Mouse (Mus musculus): ENCODE measurements around the gene Ttbk1. TPM values are rescaled to one million over a fixed set of nuclear protein-coding genes. Genes with fewer than 3 reads are reported as not detected.

Gene Ttbk1
- total RNA-seq (2021) (under 1 TPM; 0.16 to 0.23 TPM), polyA plus RNA-seq (2012; rRNA removed) (0.21 and 0.23 TPM in 2 replicates)
- long read RNA-seq: 0 reads

GRCm38 (mm10) chr17:46487431-46487830 lies at the start of gene Ttbk1:
TSS of gene Ttbk1 (minus strand) at chr17:46487675.
- no peak for DNase-seq
- intact Hi-C loops (cut with DNase I): no loop called here
- Histone ChIP-seq H3K27me3 (ENCODE audit: control insufficient read depth, insufficient read depth, low read length) (peaks cover 13% of the 10 kb centered on the region), H3K79me2 (replicated peaks; ENCODE audit: control insufficient read depth, insufficient read depth, low read length) (no peaks in the 10 kb centered on the region), H3K4me3 (no peak within 1 kb of the TSS), H3K4me1 (ENCODE audit: control insufficient read depth, insufficient read depth, low read length) (no peaks in the 10 kb centered on the region), H3K9ac (ENCODE audit: low read depth, low read length) (no peak within 1 kb of the TSS), H3K27ac (no peak within 1 kb of the TSS), H3K36me3 (ENCODE audit: control insufficient read depth, insufficient read depth, low read length) (no peaks in the 10 kb centered on the region)
- TF ChIP-seq CTCF (IDR thresholded peaks at IDR 0.05) (no peak), EP300 (IDR thresholded peaks at IDR 0.05; ENCODE audit: insufficient read depth, low read depth, low read length) (no peak)
- 1% methylated on average over 36 of the region's 49 CpGs for WGBS

GRCm38 (mm10) chr17:46525579-46526307 lies 38.3 kb upstream of the Ttbk1 start:
- no peak overlapping the region for H3K27ac ChIP-seq
- H3K79me2 ChIP-seq (replicated peaks; ENCODE audit: control insufficient read depth, insufficient read depth, low read length): no peaks in the 10 kb centered on the region
- no peak overlapping the region for H3K4me3 ChIP-seq
- H3K36me3 ChIP-seq (ENCODE audit: control insufficient read depth, insufficient read depth, low read length): no peaks in the 10 kb centered on the region
- 32% methylated on average over 12 of the region's 12 CpGs for WGBS
- TF ChIP-seq EP300 (IDR thresholded peaks at IDR 0.05; ENCODE audit: insufficient read depth, low read depth, low read length): no peak
- no peak for TF ChIP-seq POLR2A (IDR thresholded peaks at IDR 0.05; ENCODE audit: insufficient read depth, low read depth, low read length)
- peak; percentile 97 for TF ChIP-seq CTCF (IDR thresholded peaks at IDR 0.05)
- no peak overlapping the region for H3K9ac ChIP-seq (ENCODE audit: low read depth, low read length)
- H3K27me3 ChIP-seq (ENCODE audit: control insufficient read depth, insufficient read depth, low read length): no peaks in the 10 kb centered on the region
- intact Hi-C loops (cut with DNase I): loop anchor here (1.0 to 2.0 kb wide), 3 partner anchors 64 to 199 kb away; no protein-coding TSS in a partner anchor
- H3K4me1 ChIP-seq (ENCODE audit: control insufficient read depth, insufficient read depth, low read length): no peaks in the 10 kb centered on the region; the same call in 1 of the 2 replicates
- peak; percentile 67 to 81 for DNase-seq

- DNase-seq: no peak
- intact Hi-C loops (cut with DNase I): loop anchor here (1.0 to 2.0 kb wide), 3 partner anchors 64 to 200 kb away; no protein-coding TSS in a partner anchor
- TF ChIP-seq POLR2A (IDR thresholded peaks at IDR 0.05; ENCODE audit: insufficient read depth, low read depth, low read length): no peak
- no peak for TF ChIP-seq EP300 (IDR thresholded peaks at IDR 0.05; ENCODE audit: insufficient read depth, low read depth, low read length)
- no peak for TF ChIP-seq CTCF (IDR thresholded peaks at IDR 0.05)
- Histone ChIP-seq H3K27me3 (ENCODE audit: control insufficient read depth, insufficient read depth, low read length) (no peaks in the 10 kb centered on the region), H3K79me2 (replicated peaks; ENCODE audit: control insufficient read depth, insufficient read depth, low read length) (no peaks in the 10 kb centered on the region), H3K27ac (no peak overlapping the region), H3K4me3 (no peak overlapping the region), H3K9ac (ENCODE audit: low read depth, low read length) (no peak overlapping the region), H3K4me1 (ENCODE audit: control insufficient read depth, insufficient read depth, low read length) (no peaks in the 10 kb centered on the region; the same call in 1 of the 2 replicates), H3K36me3 (ENCODE audit: control insufficient read depth, insufficient read depth, low read length) (no peaks in the 10 kb centered on the region)
- WGBS: 83% methylated on average over 10 of the region's 10 CpGs
Observed at GRCm38 (mm10) chr17:46525065-46525464, 37.6 kb upstream of the Ttbk1 start.

DNA sequence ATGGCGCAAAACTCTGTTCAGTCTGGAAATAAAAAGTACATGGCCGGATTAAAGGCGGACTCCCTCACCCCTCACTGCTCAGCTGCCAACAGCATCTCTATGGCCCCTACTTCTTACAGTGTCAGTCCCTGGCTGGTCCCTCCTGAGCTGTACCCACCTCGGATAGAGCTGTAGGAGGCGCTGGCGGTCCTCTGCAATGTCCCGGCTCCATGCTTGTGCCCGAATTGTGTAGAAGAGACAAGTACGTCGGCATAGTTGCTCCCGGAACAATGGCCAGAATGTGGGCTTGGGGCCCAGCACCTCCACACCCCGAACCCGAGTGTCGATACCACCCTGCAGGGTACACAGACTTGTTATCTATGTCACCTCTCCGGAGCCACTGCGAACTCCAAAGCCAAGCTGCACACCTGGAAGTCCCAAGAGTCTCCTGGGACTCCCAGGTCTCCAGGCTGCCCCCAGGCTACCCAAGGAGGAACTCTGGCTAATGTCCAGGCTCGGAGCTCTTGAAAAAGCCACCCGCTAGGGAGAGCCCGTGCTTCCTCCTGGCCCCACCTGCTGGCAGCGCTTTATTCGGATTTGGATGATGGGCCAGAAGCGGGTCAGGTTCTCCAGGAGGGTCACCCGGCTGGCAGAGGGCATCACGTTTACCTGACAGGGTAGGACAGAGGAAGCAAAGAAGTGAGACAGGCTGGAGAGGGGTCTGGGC lies 34.6 kb upstream of the Ttbk1 start:
- no peak for DNase-seq
- Histone ChIP-seq H3K4me3 (no peak overlapping the region), H3K79me2 (replicated peaks; ENCODE audit: control insufficient read depth, insufficient read depth, low read length) (no peaks in the 10 kb centered on the region), H3K27ac (no peak overlapping the region), H3K27me3 (ENCODE audit: control insufficient read depth, insufficient read depth, low read length) (no peaks in the 10 kb centered on the region), H3K4me1 (ENCODE audit: control insufficient read depth, insufficient read depth, low read length) (no peaks in the 10 kb centered on the region; the same call in 1 of the 2 replicates), H3K36me3 (ENCODE audit: control insufficient read depth, insufficient read depth, low read length) (no peaks in the 10 kb centered on the region), H3K9ac (ENCODE audit: low read depth, low read length) (no peak overlapping the region)
- WGBS: 43% methylated on average over 24 of the region's 24 CpGs
- TF ChIP-seq EP300 (IDR thresholded peaks at IDR 0.05; ENCODE audit: insufficient read depth, low read depth, low read length) (no peak), POLR2A (IDR thresholded peaks at IDR 0.05; ENCODE audit: insufficient read depth, low read depth, low read length) (no peak), CTCF (IDR thresholded peaks at IDR 0.05) (no peak)
- intact Hi-C loops (cut with DNase I): no loop called here

DNA sequence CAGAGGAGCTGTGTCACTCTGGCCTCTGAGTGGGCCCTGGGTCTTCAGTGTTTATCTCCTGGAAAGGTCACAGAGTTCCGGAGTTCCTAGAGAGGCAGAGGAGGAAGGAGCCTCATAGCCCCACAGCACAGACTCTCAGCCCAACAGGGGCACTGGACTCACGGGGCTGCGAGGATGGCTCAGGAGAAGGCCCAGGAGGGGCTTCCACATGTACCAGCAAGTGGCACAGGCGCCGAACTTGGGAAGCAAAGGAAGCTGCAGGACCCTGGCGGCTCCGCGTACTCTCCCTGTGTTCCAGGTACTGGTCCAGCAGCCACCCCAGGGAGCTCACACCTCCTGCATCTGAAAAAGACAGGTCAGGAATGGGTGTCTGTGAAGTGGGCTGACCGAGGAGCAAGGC lies 33.7 kb upstream of the Ttbk1 start:
- Histone ChIP-seq H3K4me3 (no peak overlapping the region), H3K4me1 (ENCODE audit: control insufficient read depth, insufficient read depth, low read length) (no peaks in the 10 kb centered on the region; the same call in 1 of the 2 replicates), H3K36me3 (ENCODE audit: control insufficient read depth, insufficient read depth, low read length) (no peaks in the 10 kb centered on the region), H3K27me3 (ENCODE audit: control insufficient read depth, insufficient read depth, low read length) (no peaks in the 10 kb centered on the region), H3K9ac (ENCODE audit: low read depth, low read length) (no peak overlapping the region), H3K79me2 (replicated peaks; ENCODE audit: control insufficient read depth, insufficient read depth, low read length) (no peaks in the 10 kb centered on the region), H3K27ac (no peak overlapping the region)
- no peak for DNase-seq
- 75% methylated on average over 9 of the region's 9 CpGs for WGBS
- no peak for TF ChIP-seq POLR2A (IDR thresholded peaks at IDR 0.05; ENCODE audit: insufficient read depth, low read depth, low read length)
- TF ChIP-seq CTCF (IDR thresholded peaks at IDR 0.05): no peak
- TF ChIP-seq EP300 (IDR thresholded peaks at IDR 0.05; ENCODE audit: insufficient read depth, low read depth, low read length): no peak
- intact Hi-C loops (cut with DNase I): no loop called here

Data from heart, adult 2 months (tissue).